Mouse (Mus musculus) heart, adult 11 months (tissue): Measurements from ENCODE around the gene Epha4.

Experiments used
- DNase-seq: peaks from one replicate; pipeline ENCODE4 v3.0.0; 2022

Epha4 gene

GRCm38 (mm10) chr1:77404537-77404936 lies 110.4 kb downstream of the Epha4 start:
- peak; percentile 91 for DNase-seq

GRCm38 (mm10) chr1:77402942-77403341 lies 111.9 kb downstream of the Epha4 start:
- DNase-seq: no peak

- no peak for DNase-seq
These were observed 113.4 kb downstream of the Epha4 start for GRCm38 (mm10) chr1:77401465-77401864.

GRCm38 (mm10) chr1:77391590-77391989 lies 123.3 kb downstream of the Epha4 start:
- DNase-seq: no peak

GRCm38 (mm10) chr1:77389069-77389468 lies 125.8 kb downstream of the Epha4 start:
- no peak for DNase-seq

- DNase-seq: no peak
These were observed 126.3 kb downstream of the Epha4 start for GRCm38 (mm10) chr1:77388556-77388955.

- no peak for DNase-seq
These were observed 129.3 kb downstream of the Epha4 start for GRCm38 (mm10) chr1:77385613-77386012.

- no peak for DNase-seq
These were observed 131.4 kb downstream of the Epha4 start for GRCm38 (mm10) chr1:77383466-77383865.

GRCm38 (mm10) chr1:77377550-77377980 lies 137.3 kb downstream of the Epha4 start:
- no peak for DNase-seq

- DNase-seq: no peak
These were observed 140.8 kb downstream of the Epha4 start for GRCm38 (mm10) chr1:77374054-77374453.

- peak; percentile 95 for DNase-seq
These were observed 144.0 kb downstream of the Epha4 start for GRCm38 (mm10) chr1:77370921-77371320.

GRCm38 (mm10) chr1:77369255-77369837 lies 145.5 kb downstream of the Epha4 start:
- DNase-seq: peak; percentile 96

GRCm38 (mm10) chr1:77365850-77366249 lies 149.0 kb downstream of the Epha4 start:
- no peak for DNase-seq

GRCm38 (mm10) chr1:77364596-77364995 lies 150.3 kb downstream of the Epha4 start:
- peak; percentile 94 for DNase-seq

GRCm38 (mm10) chr1:77363848-77364247 lies 151.0 kb downstream of the Epha4 start:
- DNase-seq: no peak

GRCm38 (mm10) chr1:77346459-77346858 lies 168.4 kb downstream of the Epha4 start:
- DNase-seq: no peak

- no peak for DNase-seq
These were observed 171.1 kb downstream of the Epha4 start for GRCm38 (mm10) chr1:77343792-77344191.

GRCm38 (mm10) chr1:77339701-77340100 lies 175.2 kb downstream of the Epha4 start:
- no peak for DNase-seq

- DNase-seq: no peak
These were observed 176.5 kb downstream of the Epha4 start for GRCm38 (mm10) chr1:77338346-77338745.

- DNase-seq: no peak
These were observed 178.0 kb downstream of the Epha4 start for GRCm38 (mm10) chr1:77336937-77337336.

- no peak for DNase-seq
These were observed 196.2 kb downstream of the Epha4 start for GRCm38 (mm10) chr1:77318597-77319127.
